Mouse (Mus musculus) stomach, embryonic 15.5 days (tissue): ENCODE measurements around the gene Slco1b2. TPM values are rescaled to one million over a fixed set of nuclear protein-coding genes. Genes with fewer than 3 reads are reported as not detected.

Experiments
- ATAC-seq: fragments of 200-750 bp; cut with Nextera tagmentation; 2 replicates; pipeline ENCODE4 v1.8.0; 2017; ENCODE audit warnings: low read depth, moderate number of reproducible peaks, moderate TSS enrichment; ENCODE audit not compliant: insufficient read depth, low FRiP score
- H3K27ac ChIP-seq: fragments of 300-500 bp; sonication (generic); 2 replicates; pipeline ENCODE4 v1.5.1; 2015; ENCODE audit warnings: mild to moderate bottlenecking, inconsistent platforms
- H3K27me3 ChIP-seq: fragments of 300-500 bp; sonication (generic); replicated peaks from 2 replicates; pipeline ENCODE4 v1.6.1; 2015; ENCODE audit warnings: inconsistent platforms
- H3K36me3 ChIP-seq: fragments of 300-500 bp; sonication (generic); 2 replicates; pipeline ENCODE4 v1.6.1; 2015; ENCODE audit warnings: inconsistent platforms
- H3K4me1 ChIP-seq: fragments of 300-500 bp; sonication (generic); 2 replicates; pipeline ENCODE4 v1.6.1; 2015; ENCODE audit warnings: inconsistent platforms
- H3K4me2 ChIP-seq: fragments of 300-500 bp; sonication (generic); 2 replicates; pipeline ENCODE4 v1.6.1; 2015; ENCODE audit warnings: mild to moderate bottlenecking, inconsistent platforms
- H3K4me3 ChIP-seq: fragments of 300-500 bp; sonication (generic); replicated peaks from 2 replicates; pipeline ENCODE4 v1.5.1; 2015; ENCODE audit warnings: inconsistent platforms
- H3K9ac ChIP-seq: fragments of 300-500 bp; sonication (generic); 2 replicates; pipeline ENCODE4 v1.6.1; 2015; ENCODE audit warnings: inconsistent platforms
- H3K9me3 ChIP-seq: fragments of 300-500 bp; sonication (generic); 2 replicates; pipeline ENCODE4 v1.6.1; 2016; ENCODE audit warnings: inconsistent platforms
- WGBS: fragments of 180-500 bp; shearing (Covaris S2); methylation state at CpG from one replicate; pipeline ENCODE4 v1.1.7; 2015; 5-methylcytosine and 5-hydroxymethylcytosine counted together
- polyA plus RNA-seq: library from polyadenylated mRNA; unstranded; fragments of >200 nt; fragmentation: Nextera tagmentation; extraction: Ambion mirVana; gene quantifications from 2 replicates; pipeline ENCODE4 v1.2.1, GENCODE M21; 2015

Gene Slco1b2
- polyA plus RNA-seq, 1 experiment from 2014 or later: 0.22 TPM

GRCm38 (mm10) chr6:141640639-141641038 lies 11.3 kb downstream of the Slco1b2 start:
- Histone ChIP-seq H3K27me3 (no peaks in the 10 kb centered on the region), H3K4me2 (no peak overlapping the region), H3K9ac (no peak overlapping the region), H3K4me1 (no peaks in the 10 kb centered on the region), H3K4me3 (no peak overlapping the region), H3K27ac (no peak overlapping the region), H3K9me3 (no peaks in the 10 kb centered on the region), H3K36me3 (no peaks in the 10 kb centered on the region)
- 59% methylated on average over 1 of the region's 1 CpGs for WGBS
- ATAC-seq: no peak

- H3K4me2 ChIP-seq: no peak overlapping the region
- H3K4me3 ChIP-seq: no peak overlapping the region
- no peak overlapping the region for H3K9ac ChIP-seq
- WGBS: 60% methylated on average over 4 of the region's 4 CpGs
- H3K27me3 ChIP-seq: no peaks in the 10 kb centered on the region
- no peak for ATAC-seq
- H3K4me1 ChIP-seq: no peaks in the 10 kb centered on the region
- H3K36me3 ChIP-seq: no peaks in the 10 kb centered on the region
- H3K9me3 ChIP-seq: no peaks in the 10 kb centered on the region
- H3K27ac ChIP-seq: no peak overlapping the region
Measured at GRCm38 (mm10) chr6:141687008-141687407, 57.7 kb downstream of the Slco1b2 start.

- H3K27ac ChIP-seq: no peak overlapping the region
- H3K4me3 ChIP-seq: no peak overlapping the region
- H3K4me1 ChIP-seq: no peaks in the 10 kb centered on the region
- no peaks in the 10 kb centered on the region for H3K27me3 ChIP-seq
- no peak overlapping the region for H3K4me2 ChIP-seq
- no peak for ATAC-seq
- H3K9ac ChIP-seq: no peak overlapping the region
- H3K36me3 ChIP-seq: no peaks in the 10 kb centered on the region
- H3K9me3 ChIP-seq: no peaks in the 10 kb centered on the region
Measured at GRCm38 (mm10) chr6:141691246-141691645, 61.9 kb downstream of the Slco1b2 start.

Other genes with a start within 250 kb of the Slco1b2 start
- 0.05 and 0.08 TPM in 2 replicates for gene Slco1c1, start 105.2 kb upstream of the Slco1b2 start, polyA plus RNA-seq
- not detected in 2 replicates for gene Gm5724, start 144.3 kb downstream of the Slco1b2 start, polyA plus RNA-seq
- not detected in 2 replicates for gene Slco1a4, start 226.7 kb downstream of the Slco1b2 start, polyA plus RNA-seq